Mouse (Mus musculus): Measurements from ENCODE around the gene Prkd1. TPM values are rescaled to one million over a fixed set of nuclear protein-coding genes. Genes with fewer than 3 reads are reported as not detected.
A peak's percentile ranks its signal among the peaks of the same experiment; 100 is the strongest.

Prkd1 gene
- total RNA-seq, 2 experiments from 2014 or later: 16.0 to 16.3 TPM

GRCm38 (mm10) chr12:50333182-50333581 lies 315.7 kb downstream of the Prkd1 start:
- no peak for DNase-seq

GRCm38 (mm10) chr12:50314634-50315033 lies 334.3 kb downstream of the Prkd1 start:
- DNase-seq: no peak

GRCm38 (mm10) chr12:50309276-50309675 lies 339.6 kb downstream of the Prkd1 start:
- DNase-seq: no peak

DNA sequence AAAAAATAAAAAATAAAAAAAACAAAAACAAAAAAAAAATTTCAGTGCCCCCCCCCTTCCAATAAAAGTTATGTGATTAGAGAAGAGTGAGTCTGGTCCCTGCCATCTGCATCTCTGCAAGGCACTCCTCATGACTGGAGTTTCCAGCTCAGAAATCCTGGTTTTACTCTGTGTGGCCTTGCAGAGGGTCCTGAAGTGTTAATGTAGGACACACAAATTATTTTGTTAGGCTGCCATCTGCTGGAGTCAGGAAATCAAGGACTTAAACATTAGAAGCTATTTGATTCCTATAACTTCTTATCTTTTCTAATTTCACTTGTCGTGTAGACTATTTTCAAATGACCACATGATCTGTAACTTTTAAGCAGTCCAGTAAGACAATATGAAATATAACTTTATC lies 347.6 kb downstream of the Prkd1 start:
- DNase-seq: peak in 1 of 2 experiments; percentile 24

- DNase-seq: no peak
Observed at GRCm38 (mm10) chr12:50296067-50296466, 352.8 kb downstream of the Prkd1 start.

GRCm38 (mm10) chr12:50295549-50295948 lies 353.3 kb downstream of the Prkd1 start:
- DNase-seq: no peak

GRCm38 (mm10) chr12:50292834-50293233 lies 356.1 kb downstream of the Prkd1 start:
- DNase-seq: no peak

Measured in layer of hippocampus, postnatal 36 days (tissue).